Mouse (Mus musculus) heart, embryonic 11.5 days (tissue): Measurements from ENCODE around the gene Ptp4a2. TPM values are rescaled to one million over a fixed set of nuclear protein-coding genes. Genes with fewer than 3 reads are reported as not detected.
"Not testable (repeated sequence)": the region's sequence is repeated elsewhere in the genome, so short reads cannot be mapped to it uniquely, and the experiment has no call there.

Experiments used
- ATAC-seq: fragments of 200-750 bp; cut with Nextera tagmentation; replicated peaks from 2 replicates; pipeline ENCODE4 v1.8.0; 2017; ENCODE audit warnings: moderate library complexity; ENCODE audit not compliant: insufficient number of reproducible peaks, low FRiP score, low TSS enrichment
- H3K27ac ChIP-seq: fragments of 300-500 bp; sonication (generic); 2 replicates; pipeline ENCODE4 v1.5.1; 2014; ENCODE audit warnings: mild to moderate bottlenecking, low read depth, low read length
- H3K27me3 ChIP-seq: fragments of 300-500 bp; sonication (generic); 2 replicates; pipeline ENCODE4 v1.6.1; 2014; ENCODE audit warnings: mild to moderate bottlenecking, low read length, mixed read lengths; ENCODE audit not compliant: control insufficient read depth, insufficient read depth
- H3K36me3 ChIP-seq: fragments of 300-500 bp; sonication (generic); 2 replicates; pipeline ENCODE4 v1.6.1; 2014; ENCODE audit warnings: mild to moderate bottlenecking, low read length, moderate library complexity, mixed read lengths; ENCODE audit not compliant: control insufficient read depth, insufficient read depth
- H3K4me1 ChIP-seq: fragments of 300-500 bp; sonication (generic); 2 replicates; pipeline ENCODE4 v1.6.1; 2014; ENCODE audit warnings: low read length; ENCODE audit not compliant: control insufficient read depth, insufficient read depth
- H3K4me2 ChIP-seq: fragments of 300-500 bp; sonication (generic); 2 replicates; pipeline ENCODE4 v1.6.1; 2014; ENCODE audit warnings: mild to moderate bottlenecking, moderate library complexity
- H3K4me3 ChIP-seq: fragments of 300-500 bp; sonication (generic); 2 replicates; pipeline ENCODE4 v1.5.1; 2014; ENCODE audit warnings: low read depth, low read length
- H3K9ac ChIP-seq: fragments of 300-500 bp; sonication (generic); 2 replicates; pipeline ENCODE4 v1.6.1; 2014; ENCODE audit warnings: mild to moderate bottlenecking, low read depth, low read length, moderate library complexity
- H3K9me3 ChIP-seq: fragments of 300-500 bp; sonication (generic); replicated peaks from 2 replicates; pipeline ENCODE4 v1.6.1; 2016; ENCODE audit warnings: low read length; ENCODE audit not compliant: control insufficient read depth
- WGBS: fragments of 180-500 bp; shearing (Covaris S2); extraction: QIAGEN DNeasy Blood & Tissue Kit; methylation state at CpG from one replicate; pipeline ENCODE4 v1.1.7; 2014; ENCODE audit not compliant: insufficient replicate concordance; 5-methylcytosine and 5-hydroxymethylcytosine counted together
- microRNA-seq: library from miRNA; unstranded; fragments of <30 nt; microRNA quantifications from one replicate; pipeline ENCODE4, GENCODE M21; 2016; ENCODE audit warnings: borderline number of aligned reads
- polyA plus RNA-seq: library from polyadenylated mRNA; unstranded; fragments of >200 nt; fragmentation: Nextera tagmentation; extraction: Ambion mirVana; gene quantifications from 2 replicates; pipeline ENCODE4 v1.2.1, GENCODE M21; 2014

Ptp4a2 gene
- polyA plus RNA-seq, 1 experiment from 2014 or later: 329 TPM

DNA sequence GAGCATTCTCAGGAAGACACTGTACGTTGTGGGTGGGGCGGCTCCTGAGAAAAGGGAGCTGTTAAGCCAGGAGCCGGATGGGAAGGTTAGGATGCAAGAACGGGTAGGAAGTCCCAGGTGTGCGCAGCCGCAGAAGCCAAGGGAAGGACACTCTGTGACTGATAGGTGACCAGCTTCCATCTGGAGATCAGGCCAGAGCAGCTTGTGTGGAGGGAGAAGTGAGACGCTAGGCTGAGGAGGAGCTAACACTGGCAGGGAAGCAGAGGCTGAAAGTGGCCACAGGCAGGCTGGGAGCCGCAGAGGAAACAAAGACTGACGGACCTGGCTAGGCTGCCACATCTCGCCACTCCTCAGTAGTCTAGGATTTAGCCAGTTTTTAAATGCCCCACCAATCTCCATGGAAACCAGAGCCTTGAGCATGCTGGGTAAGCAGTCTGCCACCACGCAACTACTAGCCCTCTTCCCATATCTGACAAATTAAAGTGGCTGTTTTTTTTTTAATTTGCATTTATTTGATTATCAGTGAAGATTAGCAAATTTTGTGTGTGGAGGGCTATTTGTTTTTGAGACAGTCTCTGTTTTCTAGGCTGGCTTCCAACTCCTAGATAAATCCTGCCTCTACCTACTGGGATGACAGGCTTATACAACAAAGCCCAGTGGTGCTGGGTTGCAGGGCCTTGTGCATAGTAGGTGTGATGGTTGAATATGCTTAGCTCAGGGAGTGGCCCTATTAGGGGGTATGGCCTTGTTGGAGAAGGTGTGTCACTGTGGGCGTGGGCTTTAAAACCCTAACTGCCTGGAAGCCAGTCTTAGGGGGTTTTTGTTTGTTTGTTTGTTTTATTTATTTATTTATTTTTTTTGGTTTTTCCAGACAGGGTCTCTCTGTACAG, 73.3 kb downstream of the Ptp4a2 start:
- H3K27ac ChIP-seq: no peak overlapping the region
- no peak overlapping the region for H3K4me3 ChIP-seq
- 72% methylated on average over 12 of the region's 12 CpGs for WGBS
- peaks cover 7% of the 10 kb centered on the region for H3K4me1 ChIP-seq
- no peaks in the 10 kb centered on the region for H3K9me3 ChIP-seq
- H3K27me3 ChIP-seq: no peaks in the 10 kb centered on the region
- H3K9ac ChIP-seq: no peak overlapping the region
- no peak for ATAC-seq
- no peak overlapping the region for H3K4me2 ChIP-seq
- H3K36me3 ChIP-seq: no peaks in the 10 kb centered on the region

DNA sequence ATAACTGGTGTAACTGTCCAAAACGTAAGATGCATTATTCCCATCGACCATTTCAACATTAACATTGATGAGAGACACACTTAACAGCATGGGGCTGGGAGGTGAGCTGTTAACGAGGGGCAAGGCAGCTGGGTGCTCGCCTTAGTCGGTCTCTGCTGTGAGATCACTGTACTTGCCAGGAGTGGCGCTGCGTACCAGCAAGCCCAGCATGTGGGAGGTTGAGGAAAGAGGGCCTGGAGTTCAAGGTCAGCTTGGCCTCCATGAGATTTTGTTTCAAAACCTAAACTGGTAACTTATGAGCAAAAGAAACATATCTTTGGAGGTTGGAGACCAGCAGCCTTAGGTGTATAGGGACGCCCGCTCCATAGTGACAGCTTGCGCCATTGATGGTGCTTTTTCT, 78.6 kb downstream of the Ptp4a2 start:
- 73% methylated on average over 10 of the region's 10 CpGs for WGBS
- no peaks in the 10 kb centered on the region for H3K36me3 ChIP-seq
- no peak for ATAC-seq

DNA sequence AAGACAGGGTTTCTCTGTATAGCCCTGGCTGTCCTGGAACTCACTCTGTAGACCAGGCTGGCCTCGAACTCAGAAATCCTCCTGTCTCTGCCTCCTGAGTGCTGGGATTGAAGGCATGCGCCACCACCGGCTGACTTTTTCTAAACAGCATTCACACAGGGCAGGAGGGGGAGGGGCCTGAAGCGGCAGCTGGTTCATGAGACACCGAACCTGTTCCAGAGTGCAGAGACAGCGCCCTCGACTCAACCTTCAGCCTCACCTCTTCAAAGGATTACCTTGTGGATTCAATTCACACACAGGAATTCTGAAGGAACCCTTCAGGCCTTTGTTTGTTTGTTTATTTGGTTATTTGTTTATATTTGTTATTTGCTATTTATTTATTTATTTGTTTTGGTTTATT, 79.1 kb downstream of the Ptp4a2 start:
- WGBS: 77% methylated on average over 7 of the region's 7 CpGs
- Histone ChIP-seq H3K4me3 (no peak overlapping the region), H3K4me1 (no peaks in the 10 kb centered on the region), H3K9ac (no peak overlapping the region), H3K36me3 (no peaks in the 10 kb centered on the region), H3K4me2 (no peak overlapping the region), H3K27ac (no peak overlapping the region), H3K27me3 (no peaks in the 10 kb centered on the region), H3K9me3 (no peaks in the 10 kb centered on the region)
- no peak for ATAC-seq

More for the DNA sequence above, 78.6 kb downstream of the Ptp4a2 start:
- Histone ChIP-seq H3K4me1 (no peaks in the 10 kb centered on the region), H3K4me3 (no peak overlapping the region), H3K27ac (no peak overlapping the region), H3K4me2 (no peak overlapping the region), H3K9ac (no peak overlapping the region), H3K9me3 (no peaks in the 10 kb centered on the region), H3K27me3 (no peaks in the 10 kb centered on the region)

DNA sequence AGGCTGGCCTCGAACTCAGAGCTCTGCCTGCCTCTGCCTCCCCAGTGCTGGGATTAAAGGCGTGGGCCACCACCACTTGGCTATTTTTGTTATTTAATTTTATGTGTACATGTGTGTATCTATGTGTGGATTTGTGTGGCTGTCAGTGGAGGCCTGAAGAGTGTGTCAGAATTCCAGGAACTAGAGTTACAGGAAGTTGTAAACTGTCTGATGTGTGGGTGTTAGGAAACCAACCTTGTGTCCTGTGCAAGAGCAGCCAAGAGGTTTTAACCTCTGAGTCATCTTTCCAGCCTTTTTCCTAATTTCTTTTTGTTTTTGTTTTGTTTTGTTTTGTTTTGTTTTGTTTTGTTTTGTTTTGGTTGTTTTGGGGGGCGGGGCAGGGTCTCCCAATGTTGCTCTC, 83.8 kb downstream of the Ptp4a2 start:
- WGBS: 91% methylated on average over 3 of the region's 3 CpGs
- no peak overlapping the region for H3K4me3 ChIP-seq

DNA sequence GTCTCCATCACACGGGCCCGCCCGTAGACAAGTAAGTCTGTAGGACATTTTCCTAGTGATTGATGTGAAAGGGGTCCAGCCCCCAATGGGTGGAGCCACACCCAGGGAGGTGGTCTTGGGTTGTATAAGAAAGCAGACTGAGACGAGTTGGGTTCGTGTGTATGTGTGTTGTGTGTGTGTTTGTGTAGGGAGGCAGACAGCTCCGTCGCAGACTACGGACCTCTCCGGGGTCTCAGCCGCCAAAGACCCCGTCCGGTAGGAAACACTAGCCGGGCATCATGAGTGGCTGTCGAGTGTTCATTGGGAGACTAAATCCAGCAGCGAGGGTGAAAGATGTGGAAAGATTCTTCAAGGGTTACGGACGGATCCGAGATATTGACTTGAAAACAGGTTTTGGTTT, 87.8 kb downstream of the Ptp4a2 start:
- H3K9me3 ChIP-seq, H3K9ac ChIP-seq, H3K4me2 ChIP-seq, H3K36me3 ChIP-seq, H3K27me3 ChIP-seq, H3K4me3 ChIP-seq, H3K27ac ChIP-seq, ATAC-seq: not testable (repeated sequence)
- peaks cover 15% of the 10 kb centered on the region for H3K4me1 ChIP-seq
- WGBS: 92% methylated on average over 18 of the region's 18 CpGs

More for the DNA sequence above, 83.8 kb downstream of the Ptp4a2 start:
- no peaks in the 10 kb centered on the region for H3K27me3 ChIP-seq
- H3K4me2 ChIP-seq: no peak overlapping the region
- H3K27ac ChIP-seq: no peak overlapping the region
- no peaks in the 10 kb centered on the region for H3K9me3 ChIP-seq
- H3K36me3 ChIP-seq: no peaks in the 10 kb centered on the region
- ATAC-seq: no peak
- no peak overlapping the region for H3K9ac ChIP-seq
- H3K4me1 ChIP-seq: no peaks in the 10 kb centered on the region

Small RNAs within 50 kb of the gene (microRNA-seq; reads per million reads assigned to microRNA genes)
- not detected for gene Gm28017

Other genes with a start within 250 kb of the Ptp4a2 start
- 3.6 and 4.6 TPM in 2 replicates for gene Lck, start 237.6 kb upstream of the Ptp4a2 start, polyA plus RNA-seq
- 3.6 TPM in 2 replicates for gene Fam167b, start 232.7 kb upstream of the Ptp4a2 start, polyA plus RNA-seq
- 194 and 200 TPM in 2 replicates for gene Eif3i, start 210.6 kb upstream of the Ptp4a2 start, polyA plus RNA-seq
- 170 and 177 TPM in 2 replicates for gene Tmem234, start 210.6 kb upstream of the Ptp4a2 start, polyA plus RNA-seq
- 1.1 and 2.7 TPM in 2 replicates for gene Dcdc2b, start 197.0 kb upstream of the Ptp4a2 start, polyA plus RNA-seq
- gene Iqcc, start 192.1 kb upstream of the Ptp4a2 start, polyA plus RNA-seq: 23.3 and 24.5 TPM in 2 replicates
- 41.4 and 46.5 TPM in 2 replicates for gene Ccdc28b, start 187.3 kb upstream of the Ptp4a2 start, polyA plus RNA-seq
- gene Txlna, start 170.2 kb upstream of the Ptp4a2 start, polyA plus RNA-seq: 58.3 and 60.2 TPM in 2 replicates
- gene Kpna6, start 138.5 kb upstream of the Ptp4a2 start, polyA plus RNA-seq: 13.3 and 14.6 TPM in 2 replicates
- 12.3 and 16.1 TPM in 2 replicates for gene Tmem39b, start 114.4 kb upstream of the Ptp4a2 start, polyA plus RNA-seq
- gene Khdrbs1, start 68.9 kb upstream of the Ptp4a2 start, polyA plus RNA-seq: 73.0 and 83.1 TPM in 2 replicates
- gene Spocd1, start 118.0 kb downstream of the Ptp4a2 start, polyA plus RNA-seq: 0.34 and 0.38 TPM in 2 replicates
- gene Adgrb2, start 173.7 kb downstream of the Ptp4a2 start, polyA plus RNA-seq: 2.5 TPM in 2 replicates
- gene Col16a1, start 236.6 kb downstream of the Ptp4a2 start, polyA plus RNA-seq: 15.4 and 15.9 TPM in 2 replicates